Mouse (Mus musculus) stomach, embryonic 14.5 days (tissue): Measurements from ENCODE around the gene Vmn1r26. TPM values are rescaled to one million over a fixed set of nuclear protein-coding genes. Genes with fewer than 3 reads are reported as not detected.
"Not testable (repeated sequence)": the region's sequence is repeated elsewhere in the genome, so short reads cannot be mapped to it uniquely, and the experiment has no call there.

Source experiments
- ATAC-seq: fragments of 200-750 bp; cut with Nextera tagmentation; 2 replicates; pipeline ENCODE4 v1.8.0; 2017; ENCODE audit warnings: low read depth, moderate TSS enrichment; ENCODE audit not compliant: insufficient number of reproducible peaks, insufficient read depth, low FRiP score
- H3K27ac ChIP-seq: fragments of 300-500 bp; sonication (generic); 2 replicates; pipeline ENCODE4 v1.5.1; 2014; ENCODE audit warnings: mild to moderate bottlenecking, low read length, moderate library complexity, mixed read lengths
- H3K27me3 ChIP-seq: fragments of 300-500 bp; sonication (generic); 2 replicates; pipeline ENCODE4 v1.6.1; 2014; ENCODE audit warnings: low read length, control low read depth, mixed read lengths; ENCODE audit not compliant: control insufficient read depth, insufficient read depth
- H3K36me3 ChIP-seq: fragments of 300-500 bp; sonication (generic); 2 replicates; pipeline ENCODE4 v1.6.1; 2014; ENCODE audit warnings: mild to moderate bottlenecking, control low read depth, low read length, moderate library complexity, mixed read lengths; ENCODE audit not compliant: control insufficient read depth, insufficient read depth
- H3K4me1 ChIP-seq: fragments of 300-500 bp; sonication (generic); 2 replicates; pipeline ENCODE4 v1.6.1; 2014; ENCODE audit warnings: low read length, control low read depth, mixed read lengths; ENCODE audit not compliant: control insufficient read depth, insufficient read depth
- H3K4me2 ChIP-seq: fragments of 300-500 bp; sonication (generic); replicated peaks from 2 replicates; pipeline ENCODE4 v1.6.1; 2014; ENCODE audit warnings: low read depth, low read length, control low read depth
- H3K4me3 ChIP-seq: fragments of 300-500 bp; sonication (generic); 2 replicates; pipeline ENCODE4 v1.5.1; 2014; ENCODE audit warnings: low read depth, low read length, control low read depth
- H3K9ac ChIP-seq: fragments of 300-500 bp; sonication (generic); replicated peaks from 2 replicates; pipeline ENCODE4 v1.6.1; 2014; ENCODE audit warnings: low read depth, mild to moderate bottlenecking, control low read depth, low read length, moderate library complexity, mixed read lengths
- H3K9me3 ChIP-seq: fragments of 300-500 bp; sonication (generic); 2 replicates; pipeline ENCODE4 v1.6.1; 2016; ENCODE audit warnings: low read depth, low read length, control low read depth; ENCODE audit not compliant: control insufficient read depth
- WGBS: fragments of 180-500 bp; shearing (Covaris S2); extraction: QIAGEN DNeasy Blood & Tissue Kit; methylation state at CpG from one replicate; pipeline ENCODE4 v1.1.7; 2014; 5-methylcytosine and 5-hydroxymethylcytosine counted together
- polyA plus RNA-seq: library from polyadenylated mRNA; unstranded; fragments of >200 nt; fragmentation: Nextera tagmentation; extraction: Ambion mirVana; gene quantifications from 2 replicates; pipeline ENCODE4 v1.2.1, GENCODE M21; 2014

Vmn1r26 gene
- not detected in 2 replicates for polyA plus RNA-seq

- H3K4me3 ChIP-seq, result no peak within 1 kb of the TSS
- no peak within 1 kb of the TSS for H3K27ac ChIP-seq
- WGBS, result 85% methylated on average over 1 of the region's 1 CpGs
- H3K27me3 ChIP-seq, result no peaks in the 10 kb centered on the region
- no peak within 1 kb of the TSS for H3K9ac ChIP-seq
- H3K9me3 ChIP-seq, result no peaks in the 10 kb centered on the region
- no peak within 1 kb of the TSS for H3K4me2 ChIP-seq
- no peak for ATAC-seq
- H3K36me3 ChIP-seq, result no peaks in the 10 kb centered on the region
- no peaks in the 10 kb centered on the region for H3K4me1 ChIP-seq
These were observed at the start of gene Vmn1r26 for GRCm38 (mm10) chr6:58015059-58015458. Gene Vmn1r26, minus strand, starts transcription at chr6:58015159.

- Histone ChIP-seq H3K4me2 (no peak overlapping the region), H3K9ac (no peak overlapping the region), H3K27me3 (no peaks in the 10 kb centered on the region), H3K4me3 (no peak overlapping the region), H3K36me3 (no peaks in the 10 kb centered on the region), H3K4me1 (no peaks in the 10 kb centered on the region), H3K27ac (no peak overlapping the region), H3K9me3 (no peaks in the 10 kb centered on the region)
- no peak for ATAC-seq
These were observed 29.1 kb upstream of the Vmn1r26 start for GRCm38 (mm10) chr6:58044025-58044424.

GRCm38 (mm10) chr6:58017478-58017877 is 2.5 kb upstream of the Vmn1r26 start:
- not testable (repeated sequence) for ATAC-seq

GRCm38 (mm10) chr6:57980710-57981109 is 34.2 kb downstream of the Vmn1r26 start, which contains the start of gene Vmn1r25:
Gene Vmn1r25, minus strand, starts transcription at chr6:57980810.
- no peaks in the 10 kb centered on the region for H3K9me3 ChIP-seq
- H3K4me1 ChIP-seq, result no peaks in the 10 kb centered on the region
- H3K4me3 ChIP-seq, result no peak within 1 kb of the TSS
- no peak within 1 kb of the TSS for H3K4me2 ChIP-seq
- no peak within 1 kb of the TSS for H3K27ac ChIP-seq
- H3K27me3 ChIP-seq, result no peaks in the 10 kb centered on the region
- H3K9ac ChIP-seq, result no peak within 1 kb of the TSS
- WGBS, result 61% methylated on average over 3 of the region's 3 CpGs
- no peaks in the 10 kb centered on the region for H3K36me3 ChIP-seq
- ATAC-seq, result no peak

More at GRCm38 (mm10) chr6:58017478-58017877, 2.5 kb upstream of the Vmn1r26 start:
- not testable (repeated sequence) for H3K27ac ChIP-seq, H3K4me2 ChIP-seq, H3K9ac ChIP-seq, H3K4me3 ChIP-seq, H3K36me3 ChIP-seq, H3K9me3 ChIP-seq, H3K27me3 ChIP-seq, H3K4me1 ChIP-seq
- 92% methylated on average over 21 of the region's 21 CpGs for WGBS

GRCm38 (mm10) chr6:57961403-57961802 is 53.6 kb downstream of the Vmn1r26 start, which contains the start of gene Vmn1r24:
Gene Vmn1r24, minus strand, starts transcription at chr6:57961503.
- WGBS, result 77% methylated on average over 1 of the region's 1 CpGs
- not testable (repeated sequence) for H3K27ac ChIP-seq, H3K9ac ChIP-seq, ATAC-seq, H3K27me3 ChIP-seq, H3K9me3 ChIP-seq, H3K4me2 ChIP-seq, H3K4me1 ChIP-seq, H3K4me3 ChIP-seq, H3K36me3 ChIP-seq

Other genes with a start within 250 kb of the Vmn1r26 start
- 24.4 and 26.7 TPM in 2 replicates for gene Vopp1, start 190.0 kb downstream of the Vmn1r26 start, polyA plus RNA-seq
- 0.14 TPM in 1 of 2 replicates, not detected in the other for gene Vmn1r21, start 164.8 kb downstream of the Vmn1r26 start, polyA plus RNA-seq
- not detected in 2 replicates for gene Vmn1r22, start 107.1 kb downstream of the Vmn1r26 start, polyA plus RNA-seq
- not detected in 2 replicates for gene Vmn1r23, start 88.3 kb downstream of the Vmn1r26 start, polyA plus RNA-seq
- gene Vmn1r24, start 53.7 kb downstream of the Vmn1r26 start, polyA plus RNA-seq, result not detected in 2 replicates
- not detected in 2 replicates for gene Vmn1r25, start 34.3 kb downstream of the Vmn1r26 start, polyA plus RNA-seq
- not detected in 2 replicates for gene Vmn1r27, start 203.7 kb upstream of the Vmn1r26 start, polyA plus RNA-seq
- gene Vmn1r28, start 246.9 kb upstream of the Vmn1r26 start, polyA plus RNA-seq, result not detected in 2 replicates